Mouse (Mus musculus) kidney, adult 2 months (tissue): ENCODE measurements around the gene Rell1. TPM values are rescaled to one million over a fixed set of nuclear protein-coding genes. Genes with fewer than 3 reads are reported as not detected.

Experiments used
- DNase-seq: peaks from one replicate; pipeline ENCODE4 v3.0.0; 2021
- H3K27ac ChIP-seq: fragments of 200-500 bp; 2 replicates; pipeline ENCODE4 v1.5.1; 2012; ENCODE audit warnings: low read depth, low read length, control low read depth, inconsistent platforms; ENCODE audit not compliant: insufficient read depth
- H3K27me3 ChIP-seq: fragments of 200-500 bp; replicated peaks from 2 replicates; pipeline ENCODE4 v1.6.1; 2012; ENCODE audit warnings: mild to moderate bottlenecking, moderate library complexity, low read length, inconsistent platforms; ENCODE audit not compliant: control insufficient read depth, insufficient read depth
- H3K36me3 ChIP-seq: fragments of 200-500 bp; 2 replicates; pipeline ENCODE4 v1.6.1; 2012; ENCODE audit warnings: mild to moderate bottlenecking, moderate library complexity, low read length, inconsistent platforms; ENCODE audit not compliant: control insufficient read depth, insufficient read depth
- H3K4me1 ChIP-seq: fragments of 200-500 bp; 2 replicates; pipeline ENCODE4 v1.6.1; 2011; ENCODE audit warnings: low read length; ENCODE audit not compliant: control insufficient read depth, insufficient read depth
- H3K4me3 ChIP-seq: fragments of 200-500 bp; 2 replicates; pipeline ENCODE4 v1.5.1; 2011; ENCODE audit warnings: mild to moderate bottlenecking, low read depth, low read length, control low read depth; ENCODE audit not compliant: insufficient read depth
- CTCF ChIP-seq: fragments of 200-500 bp; conservative IDR thresholded peaks from 2 replicates; pipeline ENCODE4 v1.5.1; 2011; ENCODE audit warnings: low read depth, mild to moderate bottlenecking, control low read depth, low read length, moderate library complexity, mixed read lengths; ENCODE audit not compliant: insufficient read depth, insufficient read length
- POLR2A ChIP-seq: fragments of 200-500 bp; IDR thresholded peaks from one replicate; pipeline ENCODE4 v1.6.1; 2011; ENCODE audit warnings: low read depth, low read length, control low read depth
- WGBS: fragments of 180-500 bp; shearing (Covaris S2); methylation state at CpG from one replicate; pipeline ENCODE4 v1.1.7; 2018; 5-methylcytosine and 5-hydroxymethylcytosine counted together
- polyA plus RNA-seq: library from polyadenylated mRNA; depleted of rRNA; stranded (reverse); fragments of >200 nt; gene quantifications from 2 replicates; pipeline ENCODE4 v1.2.3, GENCODE M21; 2012

The Rell1 gene
- polyA plus RNA-seq, 1 experiment, result 6.8 TPM

- TF ChIP-seq POLR2A, result no peak
- TF ChIP-seq CTCF, result no peak
- 88% methylated on average over 6 of the region's 6 CpGs for WGBS
- Histone ChIP-seq H3K27me3 (no peaks in the 10 kb centered on the region), H3K4me3 (no peak overlapping the region), H3K27ac (no peak overlapping the region), H3K36me3 (no peaks in the 10 kb centered on the region), H3K4me1 (no peaks in the 10 kb centered on the region)
- DNase-seq, result no peak
These were observed 33.1 kb downstream of the Rell1 start for GRCm38 (mm10) chr5:63935581-63935980.

- no peak for DNase-seq
- no peak overlapping the region for H3K27ac ChIP-seq
- H3K27me3 ChIP-seq, result no peaks in the 10 kb centered on the region
- no peak for TF ChIP-seq POLR2A
- TF ChIP-seq CTCF, result no peak
- no peak overlapping the region for H3K4me3 ChIP-seq
- no peaks in the 10 kb centered on the region for H3K36me3 ChIP-seq
- no peaks in the 10 kb centered on the region for H3K4me1 ChIP-seq
- 59% methylated on average over 10 of the region's 10 CpGs for WGBS
These were observed 35.9 kb downstream of the Rell1 start for GRCm38 (mm10) chr5:63932829-63933228.

- H3K27me3 ChIP-seq, result no peaks in the 10 kb centered on the region
- 52% methylated on average over 4 of the region's 4 CpGs for WGBS
- TF ChIP-seq POLR2A (no peak), CTCF (no peak)
- H3K4me1 ChIP-seq, result no peaks in the 10 kb centered on the region
- no peak for DNase-seq
- H3K27ac ChIP-seq, result no peak overlapping the region
- H3K36me3 ChIP-seq, result no peaks in the 10 kb centered on the region
- H3K4me3 ChIP-seq, result no peak overlapping the region
These were observed 37.8 kb downstream of the Rell1 start for GRCm38 (mm10) chr5:63930824-63931358.

- TF ChIP-seq POLR2A (no peak), CTCF (no peak)
- H3K4me1 ChIP-seq, result no peaks in the 10 kb centered on the region
- H3K27ac ChIP-seq, result no peak overlapping the region
- H3K36me3 ChIP-seq, result no peaks in the 10 kb centered on the region
- no peak for DNase-seq
- no peaks in the 10 kb centered on the region for H3K27me3 ChIP-seq
- no peak overlapping the region for H3K4me3 ChIP-seq
- 92% methylated on average over 14 of the region's 14 CpGs for WGBS
These were observed 43.6 kb downstream of the Rell1 start for GRCm38 (mm10) chr5:63925035-63925628.

- no peaks in the 10 kb centered on the region for H3K36me3 ChIP-seq
- H3K27me3 ChIP-seq, result no peaks in the 10 kb centered on the region
- TF ChIP-seq POLR2A, result no peak
- no peak for TF ChIP-seq CTCF
- no peak overlapping the region for H3K4me3 ChIP-seq
- H3K27ac ChIP-seq, result no peak overlapping the region
- WGBS, result 60% methylated on average over 13 of the region's 13 CpGs
- DNase-seq, result peak; percentile 57
- no peaks in the 10 kb centered on the region for H3K4me1 ChIP-seq
These were observed 45.2 kb downstream of the Rell1 start for GRCm38 (mm10) chr5:63923305-63924025.

GRCm38 (mm10) chr5:63918201-63918600 lies 50.5 kb downstream of the Rell1 start:
- 50% methylated on average over 4 of the region's 4 CpGs for WGBS
- no peaks in the 10 kb centered on the region for H3K27me3 ChIP-seq
- no peak for TF ChIP-seq POLR2A
- TF ChIP-seq CTCF, result no peak
- H3K27ac ChIP-seq, result no peak overlapping the region
- 0 out of 2 replicates have a peak, but pooled peaks cover 2% of the 10 kb centered on the region for H3K4me1 ChIP-seq
- no peak for DNase-seq
- H3K36me3 ChIP-seq, result no peaks in the 10 kb centered on the region
- H3K4me3 ChIP-seq, result no peak overlapping the region

GRCm38 (mm10) chr5:63916457-63917139 lies 52.1 kb downstream of the Rell1 start:
- WGBS, result 93% methylated on average over 10 of the region's 10 CpGs
- no peaks in the 10 kb centered on the region for H3K27me3 ChIP-seq

More at GRCm38 (mm10) chr5:63916457-63917139, 52.1 kb downstream of the Rell1 start:
- H3K36me3 ChIP-seq, result no peaks in the 10 kb centered on the region
- TF ChIP-seq CTCF, result no peak
- H3K4me3 ChIP-seq, result no peak overlapping the region
- 0 out of 2 replicates have a peak, but pooled peaks cover 2% of the 10 kb centered on the region for H3K4me1 ChIP-seq
- H3K27ac ChIP-seq, result no peak overlapping the region
- DNase-seq, result no peak
